Mouse (Mus musculus) ES-CJ7 (cell line): ENCODE data around the gene Plcb2.

Experiments used
- DNase-seq: peaks from one replicate; pipeline ENCODE4 v3.0.0; 2011; ENCODE audit warnings: low read depth, low spot score

The Plcb2 gene

DNA sequence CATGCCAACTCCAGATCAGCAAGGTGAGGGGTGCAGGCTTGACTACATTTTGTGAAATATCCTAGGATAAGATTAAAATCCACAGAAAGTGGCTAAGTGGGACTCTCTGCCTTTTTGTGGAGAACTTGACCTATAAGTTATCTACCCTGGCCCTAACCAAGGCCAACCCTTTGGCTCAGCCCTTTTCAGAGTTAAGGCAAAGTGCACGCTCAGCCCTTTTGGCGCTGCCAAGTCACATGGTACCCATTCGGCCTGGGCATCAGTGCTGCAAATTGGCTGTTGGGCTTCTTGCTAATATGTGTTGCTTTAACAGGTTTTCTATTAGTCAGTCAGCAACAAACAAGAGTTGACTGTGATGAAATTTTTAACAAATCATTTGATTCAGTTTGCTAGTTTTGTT is 40.4 kb downstream of the Plcb2 start:
- no peak for DNase-seq

DNA sequence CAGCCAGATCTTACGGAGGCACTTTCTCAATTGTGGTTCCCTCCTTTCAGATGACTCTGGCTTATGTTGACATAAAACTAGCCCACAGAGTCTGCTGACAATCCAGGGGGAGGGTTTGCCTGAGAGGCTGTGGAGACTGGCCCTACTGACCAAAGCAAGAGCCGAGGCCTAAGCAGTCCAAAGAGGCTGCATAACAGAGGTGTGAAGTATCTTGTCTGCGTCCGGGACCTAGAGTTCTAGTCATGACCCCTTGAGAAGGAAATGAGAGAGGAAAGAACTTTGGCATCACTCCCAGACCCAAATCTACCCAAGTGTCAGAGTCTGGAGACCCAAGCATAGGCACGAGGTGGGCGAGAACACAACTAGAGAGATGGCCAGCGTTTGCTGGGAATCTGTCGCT is 41.5 kb downstream of the Plcb2 start:
- DNase-seq: no peak

DNA sequence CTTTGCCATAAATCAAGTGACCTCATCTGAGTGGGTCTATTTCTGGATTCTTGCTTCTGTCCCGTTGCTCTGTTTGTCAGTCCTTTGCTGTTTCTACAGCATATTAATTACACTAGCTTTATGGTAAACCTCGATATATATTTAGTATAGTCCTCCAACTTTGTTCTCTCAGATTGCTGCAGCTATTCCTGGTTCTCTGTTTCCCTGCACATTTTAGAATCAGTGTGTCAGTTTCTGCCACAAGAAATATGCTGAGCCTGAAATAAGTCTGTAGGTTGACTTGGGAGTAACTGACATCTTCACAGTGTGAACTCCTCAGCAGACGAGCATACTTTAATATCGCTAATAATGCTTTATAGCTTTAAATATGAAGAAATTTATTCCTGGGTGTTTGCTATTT is 43.1 kb downstream of the Plcb2 start:
- DNase-seq: no peak

DNA sequence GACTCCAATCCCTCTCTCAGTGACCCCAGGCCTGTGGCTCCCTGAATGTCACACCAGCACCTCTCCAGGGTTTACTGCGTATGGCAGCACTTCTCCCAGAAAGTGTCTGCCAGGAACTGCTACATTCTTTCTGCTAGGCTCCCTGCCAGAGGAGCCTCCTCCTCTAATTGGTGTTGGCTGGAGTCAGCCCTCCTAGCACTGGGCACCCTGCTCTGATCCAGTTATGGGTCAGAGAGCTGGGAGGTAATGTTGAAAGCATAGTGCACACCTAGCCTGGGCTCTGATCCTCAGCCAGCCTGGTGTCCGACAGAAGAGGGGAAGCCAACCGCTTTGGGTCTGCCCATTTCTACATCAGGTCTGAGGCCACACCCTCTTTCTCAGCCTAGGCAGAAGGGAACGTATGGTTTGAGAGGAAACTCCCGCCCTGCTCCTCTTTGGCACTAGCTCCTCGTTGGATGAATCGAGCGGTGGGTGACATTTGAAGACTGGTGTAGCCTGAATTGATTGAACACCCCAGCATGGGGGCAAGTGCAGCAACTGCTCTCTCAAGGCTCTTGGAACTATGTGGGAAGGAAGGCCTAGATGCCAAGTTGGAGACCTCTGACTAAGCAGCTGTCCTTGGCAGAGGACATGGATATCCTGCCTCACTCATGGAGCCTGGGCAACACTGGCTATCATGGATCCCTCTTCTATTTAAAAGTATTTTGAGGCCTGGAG is 45.5 kb downstream of the Plcb2 start:
- no peak for DNase-seq

DNA sequence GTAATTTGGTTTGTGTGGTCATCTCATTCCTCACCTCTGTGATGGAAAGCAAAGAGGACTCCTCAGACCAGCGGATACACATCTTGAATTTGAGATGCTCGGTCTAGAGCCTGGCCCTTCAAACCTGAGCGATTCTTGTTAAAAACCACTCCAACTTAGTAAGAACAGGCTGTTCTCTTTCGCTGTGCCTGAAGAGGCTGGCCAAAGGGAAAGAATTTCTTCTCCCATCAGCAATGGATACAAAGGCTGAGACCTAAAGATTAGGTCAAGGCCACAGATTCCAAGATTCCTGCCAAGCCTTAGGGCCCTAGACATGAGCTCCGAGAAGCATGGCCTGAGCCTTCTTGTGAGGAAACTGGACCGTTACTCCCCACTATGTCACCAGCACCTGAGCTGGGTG is 47.3 kb downstream of the Plcb2 start:
- DNase-seq: no peak

DNA sequence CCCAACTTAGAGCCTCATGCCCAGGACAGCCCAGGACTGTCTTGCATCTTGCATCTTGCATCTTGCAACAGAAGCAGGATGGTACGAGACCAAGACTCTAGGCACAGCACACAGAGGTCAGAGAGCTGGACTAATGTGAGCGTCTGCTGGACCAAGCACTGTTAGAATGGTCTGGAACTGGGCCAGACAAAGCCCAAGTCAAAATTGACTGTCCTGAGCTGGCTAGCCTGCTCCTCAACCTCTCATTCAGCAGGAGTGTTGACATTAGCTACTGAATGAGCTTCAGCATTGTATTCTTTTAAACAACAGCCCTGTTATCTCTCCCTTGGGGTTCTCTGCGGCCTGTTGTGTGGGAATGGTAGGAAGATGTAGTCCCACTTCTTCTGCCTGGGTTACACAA is 48.7 kb downstream of the Plcb2 start:
- DNase-seq: no peak

DNA sequence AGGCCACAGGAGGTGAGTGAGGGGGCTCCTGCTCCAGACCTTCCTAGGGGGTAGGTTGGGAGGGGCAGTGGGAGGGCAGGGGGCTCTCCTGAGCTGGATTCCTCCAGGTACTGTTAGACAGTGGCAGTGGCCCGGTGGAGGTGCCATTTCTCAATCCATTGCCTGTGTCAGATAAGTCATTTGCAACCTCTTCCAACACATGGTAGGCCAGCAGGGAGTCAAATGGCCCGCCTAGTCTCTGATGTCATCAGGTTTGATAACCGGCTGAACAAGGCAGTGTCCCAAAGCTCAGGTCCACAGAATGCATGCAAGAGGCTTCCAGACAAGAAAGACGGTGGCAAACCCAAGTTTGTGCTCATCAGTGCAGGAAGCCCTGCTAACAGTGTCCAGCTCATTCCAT is 50.4 kb downstream of the Plcb2 start:
- no peak for DNase-seq

DNA sequence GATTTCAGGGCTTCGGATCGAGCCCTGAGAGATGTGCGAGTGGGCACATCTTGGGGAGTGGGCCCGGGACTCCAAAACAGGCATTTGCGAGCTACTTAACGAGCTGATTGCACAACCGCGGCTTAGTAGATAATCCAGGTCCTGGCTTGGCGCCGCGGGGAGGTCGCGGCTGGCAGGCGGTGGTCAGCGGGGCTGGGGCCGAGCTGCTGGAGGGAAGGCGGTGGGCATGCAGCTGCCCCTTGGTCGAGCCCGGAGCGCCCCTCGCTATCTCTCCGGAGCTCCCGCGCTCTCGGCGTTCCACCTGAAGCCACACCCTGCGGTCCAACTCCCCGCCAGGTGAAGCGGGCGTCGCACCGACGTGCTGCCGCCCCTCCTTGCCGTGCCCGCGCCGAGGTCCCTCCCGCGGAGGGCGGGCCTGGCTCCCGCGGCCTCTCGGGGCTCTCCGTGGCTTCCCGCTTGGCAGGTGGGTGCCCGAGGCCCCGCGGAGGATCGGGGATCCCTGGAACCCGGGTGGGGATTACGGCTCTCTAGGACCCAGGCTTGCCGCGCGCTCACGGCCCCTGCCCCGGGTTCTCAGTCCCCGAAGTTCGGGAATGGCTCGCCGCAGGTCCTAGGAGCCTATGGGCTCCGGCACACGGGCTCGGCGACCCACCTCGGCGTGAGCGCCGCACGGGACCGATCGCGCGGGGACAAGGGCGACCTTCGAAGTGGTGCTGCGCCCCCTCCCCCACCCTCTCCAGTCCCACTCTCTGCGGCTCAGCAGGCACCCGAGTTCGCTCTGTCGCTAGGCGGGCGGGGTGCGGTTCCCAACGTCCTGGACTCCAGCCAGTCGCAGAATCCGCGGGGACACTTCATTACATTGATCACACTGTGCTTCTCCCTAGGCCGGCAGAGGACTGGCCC is 51.1 kb downstream of the Plcb2 start:
- DNase-seq: peak; percentile 64

DNA sequence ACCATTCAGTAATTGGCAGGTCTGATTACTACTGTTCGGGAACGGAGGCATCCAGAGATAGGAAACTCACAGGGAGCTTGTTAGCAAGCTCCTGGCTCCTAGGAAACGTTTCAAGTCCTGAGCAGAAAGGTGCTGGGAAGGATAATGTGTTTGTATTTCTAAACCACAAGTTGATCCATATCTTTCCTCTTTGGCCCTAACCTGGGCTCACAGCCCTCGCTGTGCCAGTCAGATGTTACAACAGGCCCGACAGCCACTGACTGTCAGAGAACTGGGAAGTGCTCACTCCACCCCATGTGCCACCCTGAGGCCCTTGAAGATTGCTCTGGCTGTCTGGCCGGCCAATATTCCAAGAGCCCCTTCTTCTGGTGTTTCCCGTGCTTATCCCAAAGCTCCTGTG is 53.7 kb downstream of the Plcb2 start:
- DNase-seq: no peak

DNA sequence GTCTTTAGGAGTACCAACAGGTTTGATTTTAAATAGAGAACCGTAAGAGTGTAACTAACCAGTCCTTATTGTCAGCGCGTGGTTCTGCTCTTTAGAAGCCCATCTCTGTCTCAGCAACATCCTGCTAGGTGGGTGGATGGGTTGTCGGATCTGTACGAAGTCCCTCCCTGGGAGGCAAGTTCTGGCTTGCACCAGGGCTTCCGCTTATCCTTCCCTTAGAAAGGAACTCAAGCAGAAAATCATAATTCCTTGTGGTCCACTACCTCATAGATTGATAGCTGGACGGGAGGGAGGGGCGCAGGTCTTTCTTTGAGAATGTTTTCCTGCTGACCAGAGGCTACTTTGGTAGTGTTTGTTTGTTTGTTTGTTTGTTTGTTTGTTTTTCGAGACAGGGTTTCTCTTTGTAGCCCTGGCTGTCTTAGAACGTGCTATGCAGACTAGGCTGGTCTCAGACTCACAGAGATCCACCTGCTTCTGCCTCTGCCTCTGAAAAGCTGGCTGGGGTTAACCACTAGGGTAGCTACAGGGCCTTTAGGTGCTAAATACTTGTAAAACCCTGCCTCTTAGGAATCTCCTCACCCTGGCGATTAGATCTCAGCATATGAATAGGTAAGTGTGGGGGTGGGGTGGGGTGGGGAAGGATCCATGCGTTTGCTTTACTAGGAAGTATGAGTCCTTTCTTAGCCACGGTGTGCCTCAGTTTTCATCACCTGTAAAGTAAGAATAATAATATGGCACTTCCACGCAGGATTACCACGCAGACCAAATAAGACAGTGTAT is 54.4 kb downstream of the Plcb2 start:
- peak; percentile 55 for DNase-seq

DNA sequence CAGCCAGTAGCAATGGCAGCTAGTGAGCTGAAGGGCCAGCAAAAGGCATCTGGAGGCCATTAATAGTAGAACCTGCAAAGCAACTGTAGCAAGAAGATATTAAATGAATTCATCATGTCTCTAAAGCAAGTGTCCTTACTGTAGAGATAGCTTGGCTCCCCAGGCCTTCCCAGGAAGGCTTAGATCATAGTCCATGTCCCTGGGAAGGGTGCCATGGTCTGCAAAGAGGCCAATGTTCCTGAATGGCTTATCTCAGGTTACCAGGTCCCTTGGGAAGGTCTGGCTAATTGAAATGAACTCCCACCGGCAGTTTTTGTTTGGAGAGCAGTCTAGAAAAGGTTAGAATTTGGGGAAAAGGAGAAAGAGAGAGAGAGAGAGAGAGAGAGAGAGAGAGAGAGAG is 56.5 kb downstream of the Plcb2 start:
- DNase-seq: no peak

DNA sequence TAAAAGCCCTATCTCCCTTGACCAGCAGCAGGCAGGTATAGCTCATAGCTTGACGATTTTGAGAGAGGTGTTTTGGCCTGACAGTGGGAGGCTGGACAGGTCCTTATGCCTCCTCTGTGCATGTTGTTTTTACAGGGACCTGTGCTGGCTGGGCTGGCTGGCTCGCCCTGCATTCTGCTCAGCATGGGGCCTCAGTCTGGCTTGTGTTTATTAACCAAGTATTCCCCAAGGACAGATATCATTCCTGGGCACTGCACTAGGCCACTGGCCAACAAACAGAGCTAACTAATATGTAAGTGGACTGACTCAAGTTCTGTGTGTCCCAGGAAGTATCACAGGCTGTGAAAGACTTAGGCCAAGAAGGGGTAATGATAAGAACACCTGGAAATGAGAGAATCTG is 58.5 kb downstream of the Plcb2 start:
- DNase-seq: no peak

DNA sequence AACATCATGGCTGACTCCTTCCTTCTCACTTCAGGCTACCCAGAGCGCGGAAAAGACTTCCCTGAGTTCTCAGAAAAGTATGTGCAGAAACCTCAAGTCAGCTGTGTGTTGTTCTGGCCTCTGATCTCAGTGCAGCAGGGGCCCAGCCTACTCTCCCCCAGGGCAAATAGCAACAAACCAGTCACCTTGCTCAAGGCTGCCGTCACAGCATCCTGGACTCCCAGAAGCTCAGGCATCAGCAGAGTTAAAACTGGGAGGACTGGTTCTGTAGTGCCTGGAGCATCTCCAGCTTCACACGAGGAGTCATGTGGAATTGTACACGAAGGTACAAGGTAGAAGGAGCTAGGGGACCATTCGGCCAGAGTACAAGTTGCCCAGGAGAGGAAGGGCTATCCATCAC is 59.0 kb downstream of the Plcb2 start:
- DNase-seq: no peak

DNA sequence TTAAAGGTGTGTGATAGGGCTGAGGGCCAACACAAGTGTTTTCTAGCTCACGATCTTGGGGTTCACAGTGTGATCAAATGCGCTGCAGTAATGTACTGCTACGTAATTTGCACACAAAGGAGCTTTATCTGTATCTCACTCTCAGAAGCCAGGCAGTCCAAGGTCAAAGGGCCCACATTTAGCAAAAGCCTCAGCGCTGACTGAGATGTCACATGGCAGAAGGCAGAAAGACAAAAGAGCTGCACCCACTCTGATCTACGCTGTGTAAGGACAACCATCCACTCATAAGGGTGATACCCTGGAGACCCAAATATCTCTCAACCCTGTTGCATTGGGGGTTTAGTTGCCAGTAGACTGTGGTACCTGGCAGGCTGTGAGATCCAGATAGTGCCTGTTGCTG is 61.1 kb downstream of the Plcb2 start:
- no peak for DNase-seq

DNA sequence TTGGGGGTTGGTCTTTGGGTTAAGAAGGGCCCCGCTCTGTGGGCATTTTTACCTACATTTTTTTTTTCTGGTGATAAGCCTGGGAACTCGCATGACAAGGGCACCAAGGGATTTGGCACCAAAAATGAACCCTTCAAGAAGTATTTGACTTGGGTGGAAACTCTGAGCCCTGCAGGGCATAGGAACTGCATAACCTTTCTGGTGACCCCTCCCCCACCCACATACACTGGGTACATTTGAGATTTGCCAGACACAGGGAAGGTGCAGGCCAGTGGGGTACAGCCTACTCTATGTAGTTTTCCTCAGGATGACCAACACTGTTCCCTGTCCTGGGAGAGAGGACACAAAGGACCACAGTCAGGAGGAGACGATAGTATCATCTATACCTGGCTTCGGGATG is 62.6 kb downstream of the Plcb2 start:
- DNase-seq: no peak

DNA sequence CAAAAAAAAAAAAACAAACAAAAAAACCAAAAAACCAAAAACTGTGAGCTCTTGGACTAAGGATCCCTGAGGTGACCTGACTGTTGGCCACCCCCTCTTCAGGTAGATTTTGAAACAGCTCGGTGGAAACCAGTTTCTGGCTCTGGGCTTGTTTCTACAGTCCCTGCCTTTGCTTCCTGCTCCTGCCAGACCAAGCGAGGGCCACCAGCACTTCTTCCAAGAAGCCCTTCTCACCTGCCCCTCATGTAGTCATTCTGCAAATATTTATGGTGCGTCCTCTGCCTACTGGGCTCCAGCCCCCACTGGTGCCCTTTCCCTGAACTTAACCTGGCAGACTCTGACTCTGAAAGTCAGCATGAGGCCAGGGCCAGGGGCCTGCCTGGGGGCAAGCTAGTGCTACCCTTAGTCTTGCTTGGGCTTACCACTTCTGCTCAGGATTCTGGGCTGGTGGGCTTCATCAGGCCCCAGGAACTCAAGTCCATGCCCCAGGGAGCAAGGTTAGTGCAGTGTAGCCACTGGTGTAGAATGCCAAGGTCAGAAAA is 63.2 kb downstream of the Plcb2 start:
- no peak for DNase-seq

DNA sequence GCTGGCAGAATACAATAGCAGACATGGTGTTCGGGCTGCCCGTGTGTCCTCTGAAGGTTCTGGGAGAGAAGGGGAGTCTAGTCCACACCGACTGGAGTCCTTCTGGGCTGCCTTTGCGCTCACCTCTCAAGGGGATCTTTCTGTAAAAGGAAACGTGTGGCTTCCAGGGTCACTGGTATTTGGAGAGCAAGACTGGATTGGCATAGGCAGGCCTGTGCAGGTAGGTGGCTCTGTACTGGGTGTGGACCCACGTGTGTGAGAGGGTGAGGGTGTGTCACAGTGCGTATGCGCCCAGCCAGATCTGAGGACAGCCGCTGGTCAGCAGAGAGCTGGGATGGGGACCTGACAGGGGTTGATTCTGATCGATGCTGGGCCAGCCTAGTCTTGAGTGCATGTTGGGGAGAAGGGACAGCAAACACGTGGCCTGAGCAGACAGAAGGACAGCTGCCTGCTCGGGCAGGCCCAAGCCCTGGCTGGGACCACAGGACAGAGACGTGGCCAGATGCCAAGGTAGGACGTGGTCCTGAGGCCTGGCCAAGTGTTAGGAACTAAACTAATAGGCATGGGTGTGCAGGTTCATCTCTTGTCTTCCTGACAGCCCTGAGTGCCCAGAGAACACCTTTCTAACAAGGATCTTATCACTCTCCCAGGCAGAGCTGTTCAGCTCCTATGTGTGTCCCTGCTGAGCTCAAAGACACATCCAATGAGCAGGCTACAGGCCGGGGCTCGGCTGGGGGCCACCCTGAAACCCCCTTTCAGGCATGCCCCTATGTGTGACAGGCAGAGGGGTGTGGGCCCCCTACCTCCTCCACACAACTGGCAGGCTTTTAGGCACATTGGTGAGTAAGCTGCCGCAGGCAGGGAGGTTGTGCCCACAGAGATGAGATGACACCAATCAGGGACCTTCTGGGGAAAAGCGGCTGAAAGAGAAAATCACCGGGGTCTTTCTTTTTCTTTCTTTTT is 64.2 kb downstream of the Plcb2 start:
- DNase-seq: no peak

DNA sequence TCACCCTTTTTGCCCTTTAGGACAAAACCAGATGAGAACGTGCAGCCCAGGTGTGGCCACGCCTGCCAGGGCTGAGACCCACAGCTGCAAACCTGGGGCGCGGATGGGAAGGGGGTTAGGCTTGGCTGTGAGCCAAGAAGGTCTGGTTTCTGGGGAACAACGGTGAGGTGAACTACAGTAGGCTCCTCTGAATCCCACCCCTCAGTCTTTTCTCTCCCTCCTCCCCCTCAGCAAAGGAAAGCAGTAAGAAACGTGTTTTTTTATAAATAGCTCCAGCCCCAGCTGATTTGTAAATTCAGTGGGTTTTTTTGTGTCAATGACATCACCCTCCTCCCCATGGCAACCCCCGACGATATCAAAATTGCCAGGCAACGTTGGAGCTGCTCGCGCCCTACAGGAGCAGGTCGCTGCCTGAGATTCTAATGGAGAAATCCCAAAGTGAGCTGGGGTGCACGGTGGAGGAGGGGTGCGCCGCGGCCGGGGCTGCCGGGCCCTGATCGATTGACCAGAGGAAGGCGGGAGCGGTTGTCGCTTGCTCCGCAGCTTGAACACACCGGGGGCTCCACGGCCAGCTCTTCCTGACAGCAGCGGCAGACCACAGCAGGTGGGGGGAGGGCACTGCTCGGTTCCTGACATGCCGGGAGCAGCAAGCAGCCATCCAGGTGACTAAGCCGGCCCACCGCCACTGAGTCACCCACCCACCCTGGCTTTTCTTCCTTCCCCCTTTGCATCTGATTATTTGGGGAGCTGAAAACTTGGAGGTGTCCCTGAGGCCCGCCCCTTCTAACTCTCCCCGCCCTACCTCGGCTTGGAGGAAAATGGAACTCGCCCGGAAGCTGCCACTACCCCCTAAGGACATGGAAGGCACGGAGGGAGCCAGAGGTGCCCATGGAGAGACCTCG is 65.1 kb downstream of the Plcb2 start, which contains the start of gene Pak6:
Gene Pak6 (plus strand): TSS at position 402 of the 902 bp plus-strand sequence.
- no peak for DNase-seq

DNA sequence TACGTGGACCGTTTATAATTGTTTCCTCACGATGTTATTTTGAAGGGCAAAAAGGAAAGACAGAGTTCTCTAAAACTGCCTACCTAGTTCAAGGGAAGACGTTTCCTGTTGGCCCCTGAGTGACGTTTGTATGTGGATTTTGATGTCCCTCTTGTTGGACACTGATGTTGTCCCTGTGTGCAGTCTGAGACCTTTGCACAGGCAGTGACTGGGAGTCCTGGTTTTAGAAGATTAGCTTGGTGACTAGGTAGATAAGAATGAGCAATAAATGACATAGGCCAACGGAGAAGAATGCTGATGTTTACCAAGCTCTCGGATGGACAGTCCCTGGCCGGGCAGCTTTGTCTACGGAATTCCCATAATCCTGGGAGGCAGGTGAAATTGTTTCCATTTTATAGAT is 66.3 kb downstream of the Plcb2 start:
- no peak for DNase-seq

DNA sequence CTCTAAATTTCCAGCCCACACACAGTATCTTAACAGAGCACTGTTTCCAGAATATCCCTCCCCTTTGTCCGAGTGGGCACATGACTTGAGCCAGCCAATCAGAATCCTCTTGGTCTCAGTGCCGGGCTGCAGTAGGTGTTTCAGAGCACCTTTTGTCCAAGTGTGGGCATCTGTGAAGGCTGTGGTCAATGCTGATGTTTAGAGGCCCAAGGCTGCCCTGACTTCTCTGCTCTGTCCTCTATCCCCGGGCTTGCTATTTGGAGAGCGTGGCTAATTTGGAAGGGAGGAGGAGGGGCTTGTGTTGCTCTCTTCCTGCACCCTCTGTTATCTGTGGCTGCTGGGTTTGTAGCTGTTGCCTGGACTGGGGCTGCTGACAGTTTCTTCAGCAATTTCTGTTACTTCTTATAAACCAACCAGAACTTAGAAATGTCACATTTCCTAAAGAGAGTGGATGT is 68.2 kb downstream of the Plcb2 start:
- peak; percentile 75 for DNase-seq
